Mouse (Mus musculus): ENCODE data around the gene Hoxd11.
A peak's percentile ranks its signal among the peaks of the same experiment; 100 is the strongest.

The Hoxd11 gene

DNA sequence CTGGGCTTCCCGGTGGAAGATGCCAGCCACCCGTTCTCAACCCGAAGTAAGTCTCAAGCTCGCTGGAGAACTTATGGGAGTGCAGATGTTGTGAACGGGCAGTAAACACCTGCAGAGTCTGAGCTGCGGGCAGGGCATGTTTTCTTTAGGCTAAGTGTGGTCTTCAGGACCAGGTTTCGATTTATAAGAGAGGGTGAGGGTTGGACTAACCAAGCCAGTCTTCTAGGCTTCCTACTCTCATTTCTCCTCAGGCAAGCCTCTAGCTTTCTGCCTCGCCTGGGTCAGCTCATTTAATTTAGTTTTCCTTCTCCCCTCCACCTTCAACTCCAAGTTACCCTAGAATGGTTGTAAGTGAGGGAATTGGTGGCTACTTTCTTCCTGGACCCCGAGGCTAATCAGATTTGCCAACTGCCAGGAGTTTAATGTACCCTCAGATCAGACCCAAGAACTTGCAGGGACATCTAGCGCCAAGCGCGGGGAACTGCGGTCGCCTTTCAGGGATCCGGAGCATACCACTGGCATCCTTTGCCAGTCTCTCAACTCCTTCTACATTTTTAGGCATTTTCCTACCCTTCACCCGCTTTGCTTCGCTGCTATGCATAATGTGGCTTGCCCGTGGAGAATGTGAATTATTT, 15.9 kb upstream of the Hoxd11 start:
- peak; percentile 27 for DNase-seq (ENCODE audit: low spot score)

DNA sequence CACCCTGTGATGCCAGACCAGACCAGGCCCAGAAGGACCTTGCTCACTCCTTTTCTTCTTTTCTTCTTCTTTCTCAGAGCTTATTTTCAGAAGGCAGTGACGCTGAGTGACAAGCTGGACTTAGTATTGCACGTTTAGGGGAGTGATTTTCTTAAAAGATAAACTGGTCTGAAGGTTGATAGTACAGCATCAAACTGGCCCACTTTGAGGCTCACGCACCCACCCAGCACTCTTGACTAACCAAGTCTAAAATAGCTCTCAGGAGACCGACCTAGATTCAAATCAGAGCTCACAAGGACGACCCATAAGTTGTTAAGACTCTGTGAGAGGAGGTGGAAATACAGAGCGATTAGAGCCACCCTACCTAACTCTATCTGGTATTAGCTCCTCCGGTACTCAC, 12.9 kb upstream of the Hoxd11 start:
- DNase-seq (ENCODE audit: low spot score) = no peak

DNA sequence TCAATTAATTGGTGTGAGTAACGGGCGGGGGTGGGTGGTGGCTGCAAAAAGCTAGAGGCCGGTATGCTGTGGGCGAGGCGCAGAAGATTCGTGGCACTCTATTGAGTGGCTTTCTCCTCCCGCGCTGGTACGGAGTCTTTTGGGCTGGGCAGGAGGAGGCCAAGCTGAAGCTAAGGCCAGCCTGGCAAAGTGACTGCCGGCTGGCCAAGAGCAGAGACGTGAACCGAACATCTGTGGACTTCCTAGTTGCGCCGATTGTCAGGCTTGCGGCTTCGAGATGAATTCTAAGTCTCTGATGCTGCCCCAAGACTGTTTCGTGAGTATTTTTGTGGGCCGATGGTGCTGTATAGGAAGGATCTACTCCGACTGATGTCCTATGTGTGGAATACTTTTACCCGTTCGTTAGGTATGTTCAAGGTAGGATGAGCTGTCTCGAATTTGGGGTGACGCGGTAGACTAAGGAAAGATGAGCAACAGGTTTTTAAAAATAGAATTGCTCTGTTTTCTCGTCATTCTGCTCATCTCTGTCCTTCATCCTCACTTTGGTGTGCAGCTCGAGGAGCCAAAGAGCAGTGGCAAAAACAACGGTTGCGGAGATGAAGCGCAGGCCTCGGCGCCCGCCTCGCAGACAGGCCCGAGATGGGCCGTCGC, 12.0 kb upstream of the Hoxd11 start:
- DNase-seq (ENCODE audit: low spot score) = no peak

DNA sequence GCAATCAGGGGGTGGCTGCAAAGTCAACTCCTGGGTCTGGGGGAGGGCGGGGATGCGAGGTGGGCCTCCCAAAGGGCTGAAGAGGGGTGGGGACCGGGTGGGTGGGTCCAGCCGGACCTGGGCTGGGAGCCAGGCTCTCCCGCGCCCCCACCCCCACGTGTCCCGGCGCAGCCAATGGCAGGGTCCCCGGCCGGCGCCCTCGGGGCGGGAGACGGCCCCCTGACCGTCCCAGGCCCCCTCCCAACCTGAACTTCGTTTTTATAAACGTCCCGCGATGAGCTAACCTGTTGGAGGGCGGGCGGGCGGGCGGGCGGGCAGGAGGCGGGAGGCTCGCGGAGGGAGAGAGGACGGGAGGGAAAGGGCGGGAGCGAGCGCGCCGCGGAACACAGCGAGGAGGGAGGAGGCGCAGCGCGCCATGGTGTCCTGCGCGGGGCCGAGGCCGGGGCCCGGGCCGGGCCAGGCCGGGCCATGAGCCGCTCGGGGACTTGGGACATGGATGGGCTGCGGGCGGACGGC, 11.5 kb upstream of the Hoxd11 start, which contains the start of gene Hoxd13:
Hoxd13 (plus strand) TSS at position 469 of the 516 bp plus-strand sequence.
- DNase-seq (ENCODE audit: low spot score) = no peak

DNA sequence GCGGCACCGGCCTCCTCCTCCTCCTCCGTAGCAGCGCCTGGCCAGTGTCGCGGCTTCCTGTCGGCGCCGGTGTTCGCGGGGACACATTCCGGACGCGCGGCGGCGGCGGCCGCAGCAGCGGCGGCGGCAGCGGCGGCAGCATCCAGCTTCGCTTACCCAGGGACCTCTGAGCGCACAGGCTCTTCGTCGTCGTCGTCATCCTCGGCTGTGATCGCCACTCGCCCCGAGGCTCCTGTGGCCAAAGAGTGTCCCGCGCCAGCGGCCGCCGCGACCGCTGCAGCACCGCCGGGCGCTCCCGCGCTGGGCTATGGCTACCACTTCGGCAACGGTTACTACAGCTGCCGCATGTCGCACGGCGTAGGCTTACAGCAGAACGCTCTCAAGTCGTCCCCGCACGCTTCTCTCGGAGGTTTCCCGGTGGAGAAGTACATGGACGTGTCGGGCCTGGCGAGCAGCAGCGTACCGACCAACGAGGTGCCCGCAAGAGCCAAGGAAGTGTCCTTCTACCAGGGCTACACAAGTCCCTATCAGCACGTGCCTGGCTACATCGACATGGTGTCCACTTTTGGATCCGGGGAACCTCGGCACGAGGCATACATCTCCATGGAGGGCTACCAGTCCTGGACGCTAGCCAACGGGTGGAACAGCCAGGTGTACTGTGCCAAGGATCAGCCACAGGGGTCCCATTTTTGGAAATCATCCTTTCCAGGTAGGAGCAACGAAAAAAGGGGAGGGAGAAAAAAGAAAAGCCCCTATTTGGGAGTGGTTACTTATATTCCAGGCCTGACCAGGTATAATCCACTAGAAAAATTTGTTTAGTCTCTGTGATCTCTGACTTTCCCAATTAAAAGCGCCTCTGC, 10.8 kb upstream of the Hoxd11 start:
- DNase-seq (ENCODE audit: low spot score) = no peak

DNA sequence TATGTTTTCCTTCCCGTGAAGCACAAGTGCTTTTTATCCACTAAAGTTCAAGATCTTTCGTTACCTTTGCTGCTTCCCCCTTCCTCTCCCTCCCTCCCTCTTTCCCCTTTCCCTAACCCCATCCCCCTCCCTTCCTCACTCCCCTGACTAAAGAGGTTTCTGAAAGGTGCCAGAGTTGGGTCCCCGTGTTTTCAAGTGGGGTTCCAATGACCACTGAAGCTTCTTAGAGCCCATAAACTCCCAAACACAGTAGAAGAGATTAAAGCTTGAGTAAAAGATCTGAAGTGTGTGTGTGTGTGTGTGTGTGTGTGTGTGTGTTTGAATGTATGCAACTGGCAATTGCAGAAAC, 10.2 kb upstream of the Hoxd11 start:
- DNase-seq (ENCODE audit: low spot score) = no peak

DNA sequence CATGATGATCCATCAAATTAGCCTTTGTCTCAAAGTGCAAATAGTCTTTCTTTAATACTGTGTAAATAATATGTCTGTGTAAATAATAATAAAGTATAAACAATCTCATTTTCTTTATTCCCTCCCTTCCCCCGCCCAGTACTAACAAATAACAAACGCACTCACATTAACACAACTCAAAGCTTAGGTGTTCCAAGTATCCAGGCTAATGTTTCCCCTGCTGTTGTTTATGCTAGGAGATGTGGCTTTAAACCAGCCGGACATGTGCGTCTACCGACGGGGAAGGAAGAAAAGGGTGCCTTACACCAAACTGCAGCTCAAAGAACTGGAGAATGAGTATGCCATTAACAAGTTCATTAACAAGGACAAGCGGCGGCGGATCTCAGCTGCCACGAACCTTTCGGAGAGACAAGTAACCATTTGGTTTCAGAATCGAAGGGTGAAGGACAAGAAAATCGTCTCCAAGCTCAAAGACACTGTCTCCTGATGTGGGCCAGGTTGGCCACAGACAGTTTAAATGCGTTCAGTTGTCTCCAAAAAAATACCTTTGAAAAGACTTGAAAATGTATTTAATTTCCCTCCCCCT, 9.6 kb upstream of the Hoxd11 start:
- DNase-seq (ENCODE audit: low spot score) = no peak

DNA sequence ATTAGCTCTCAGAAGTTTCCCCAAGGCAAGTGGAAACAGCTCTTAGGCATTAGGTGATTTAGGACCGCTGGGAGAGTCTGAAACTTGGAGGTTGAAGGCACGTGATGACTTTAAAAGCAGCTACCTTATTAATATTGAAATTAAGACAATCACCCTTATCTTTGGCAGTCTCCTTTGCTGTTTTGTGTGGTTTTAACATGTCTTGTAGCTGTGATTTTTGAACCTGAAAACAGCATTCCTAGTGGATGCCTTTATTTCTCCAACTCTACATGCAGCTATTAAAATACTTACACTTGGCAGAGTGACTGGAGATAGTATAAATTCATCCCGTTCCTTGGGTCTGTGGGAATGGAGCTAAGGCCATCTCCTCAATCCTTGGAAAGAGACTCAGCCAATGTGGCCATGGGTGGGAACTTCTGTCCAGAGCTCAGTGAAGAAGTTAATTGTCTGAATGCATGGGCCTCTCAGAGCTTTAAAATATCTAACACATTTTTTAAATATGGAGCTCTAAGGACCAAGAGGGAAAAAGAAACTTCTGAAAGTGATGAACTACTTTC, 8.6 kb upstream of the Hoxd11 start:
- no peak for DNase-seq (ENCODE audit: low spot score)

DNA sequence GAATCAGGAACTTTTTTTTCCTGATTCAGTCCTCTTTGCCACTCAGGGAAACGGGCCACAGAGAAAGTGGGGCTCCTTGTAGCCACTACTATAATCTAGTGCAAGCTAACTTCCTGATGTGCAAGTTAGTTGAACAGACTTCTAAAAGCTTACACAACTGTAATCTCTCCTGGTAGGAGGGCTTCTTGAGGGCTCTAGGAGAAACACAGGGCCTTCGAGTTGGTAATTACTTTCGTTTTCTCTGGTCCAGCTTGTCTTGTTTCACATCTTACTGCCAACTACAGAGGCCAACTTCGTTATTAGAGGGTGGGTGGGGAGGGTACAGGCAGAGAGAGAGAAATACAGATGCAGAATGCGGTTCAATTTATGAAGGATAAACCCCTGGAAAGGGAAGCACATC, 7.5 kb upstream of the Hoxd11 start:
- no peak for DNase-seq (ENCODE audit: low spot score)

DNA sequence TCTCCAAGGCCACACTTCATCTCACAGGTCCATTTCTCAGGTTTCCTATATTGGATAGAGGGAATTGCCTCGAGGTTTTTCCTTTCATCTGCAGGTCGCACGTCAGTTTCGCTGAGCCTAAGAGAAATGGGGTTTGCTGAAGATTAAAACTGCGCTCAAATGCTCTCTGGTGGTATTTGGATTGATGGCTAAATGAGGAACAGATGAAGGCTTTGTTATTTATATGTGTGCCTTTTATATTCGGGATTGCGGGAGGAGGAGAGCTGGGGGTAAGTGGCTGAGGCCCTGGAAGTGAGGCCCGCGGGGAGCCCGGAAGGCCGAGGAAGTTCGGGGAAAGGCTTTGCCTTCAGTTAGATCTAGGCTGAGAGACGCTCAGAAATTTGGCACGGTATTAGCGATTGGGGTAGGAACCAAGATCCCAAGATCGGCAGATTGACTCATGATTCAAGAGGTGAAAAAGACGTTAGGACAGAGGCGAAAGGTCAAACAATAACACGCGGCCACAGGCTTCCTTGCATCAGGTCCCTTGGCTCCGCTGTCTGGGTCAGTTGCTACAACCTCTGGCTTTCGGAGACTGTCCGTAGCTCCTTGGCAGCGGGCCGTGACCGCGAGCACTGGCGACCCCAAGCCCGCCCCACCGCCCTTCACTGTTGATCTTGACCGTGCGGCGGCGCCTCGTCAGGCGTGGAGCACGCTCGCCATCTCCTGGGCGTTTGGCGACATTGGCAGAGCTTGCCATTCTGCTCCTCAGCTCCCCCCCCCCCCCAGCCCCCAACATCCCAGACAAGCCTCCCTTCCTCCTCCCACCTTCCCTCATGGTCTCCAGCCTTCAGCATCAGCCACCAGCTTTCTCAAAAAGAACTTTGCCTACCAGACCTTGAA, 6.6 kb upstream of the Hoxd11 start:
- DNase-seq (ENCODE audit: low spot score) = peak; percentile 23

DNA sequence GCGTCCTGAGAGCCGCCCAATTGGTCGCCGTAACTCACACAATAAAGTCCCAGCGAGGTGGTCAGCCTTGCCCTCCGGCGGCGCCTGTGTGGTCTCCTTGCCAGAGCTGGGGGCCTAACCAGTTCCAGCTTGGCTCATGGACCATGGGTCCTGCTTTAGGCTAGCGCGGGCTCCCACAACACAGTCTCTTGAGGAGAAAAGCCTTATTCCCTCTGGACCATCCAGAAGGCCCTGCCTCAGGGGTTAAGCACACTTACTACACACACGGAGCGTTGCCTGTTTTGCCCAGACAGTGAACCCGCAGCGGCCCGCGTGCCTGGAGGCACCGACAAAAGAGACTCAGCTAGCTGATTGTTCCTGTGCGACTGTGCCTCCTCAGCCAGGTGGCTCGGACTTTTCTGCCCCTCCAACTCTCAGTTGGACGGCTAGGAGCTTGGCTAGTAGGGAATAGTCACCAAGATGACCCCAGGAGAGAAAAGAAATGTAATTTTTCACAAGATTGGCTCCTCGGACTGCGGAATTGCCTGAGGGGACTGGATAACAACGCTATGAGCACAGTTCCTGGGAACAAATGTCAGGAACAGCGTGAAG, 5.4 kb upstream of the Hoxd11 start:
- no peak for DNase-seq (ENCODE audit: low spot score)

DNA sequence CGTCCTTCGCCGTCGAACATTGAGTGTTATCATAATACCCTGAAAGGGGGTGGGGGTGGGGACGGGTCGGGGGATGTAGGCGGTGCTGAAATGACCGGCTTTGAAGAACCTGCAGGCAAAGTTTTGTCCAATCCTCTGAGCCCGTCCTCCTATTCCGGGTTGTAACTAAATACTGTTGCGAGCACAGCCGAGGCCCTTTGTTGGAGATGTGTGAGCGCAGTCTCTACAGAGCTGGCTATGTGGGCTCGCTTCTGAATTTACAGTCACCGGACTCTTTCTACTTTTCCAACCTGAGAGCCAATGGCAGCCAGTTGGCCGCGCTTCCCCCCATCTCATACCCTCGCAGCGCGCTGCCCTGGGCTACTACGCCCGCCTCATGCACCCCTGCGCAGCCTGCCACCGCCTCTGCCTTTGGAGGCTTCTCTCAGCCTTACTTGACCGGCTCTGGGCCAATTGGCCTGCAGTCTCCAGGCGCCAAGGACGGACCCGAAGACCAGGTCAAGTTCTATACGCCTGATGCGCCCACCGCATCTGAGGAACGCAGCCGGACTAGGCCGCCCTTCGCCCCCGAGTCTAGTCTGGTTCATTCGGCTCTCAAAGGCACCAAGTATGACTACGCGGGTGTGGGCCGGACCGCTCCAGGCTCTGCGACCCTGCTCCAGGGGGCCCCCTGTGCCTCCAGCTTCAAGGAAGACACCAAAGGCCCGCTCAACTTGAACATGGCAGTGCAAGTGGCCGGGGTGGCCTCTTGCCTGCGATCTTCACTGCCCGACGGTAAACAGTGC, 4.3 kb upstream of the Hoxd11 start, which contains the start of gene Hoxd12:
Hoxd12 (plus strand) TSS at position 133 of the 785 bp plus-strand sequence.
- DNase-seq (ENCODE audit: low spot score) = no peak

DNA sequence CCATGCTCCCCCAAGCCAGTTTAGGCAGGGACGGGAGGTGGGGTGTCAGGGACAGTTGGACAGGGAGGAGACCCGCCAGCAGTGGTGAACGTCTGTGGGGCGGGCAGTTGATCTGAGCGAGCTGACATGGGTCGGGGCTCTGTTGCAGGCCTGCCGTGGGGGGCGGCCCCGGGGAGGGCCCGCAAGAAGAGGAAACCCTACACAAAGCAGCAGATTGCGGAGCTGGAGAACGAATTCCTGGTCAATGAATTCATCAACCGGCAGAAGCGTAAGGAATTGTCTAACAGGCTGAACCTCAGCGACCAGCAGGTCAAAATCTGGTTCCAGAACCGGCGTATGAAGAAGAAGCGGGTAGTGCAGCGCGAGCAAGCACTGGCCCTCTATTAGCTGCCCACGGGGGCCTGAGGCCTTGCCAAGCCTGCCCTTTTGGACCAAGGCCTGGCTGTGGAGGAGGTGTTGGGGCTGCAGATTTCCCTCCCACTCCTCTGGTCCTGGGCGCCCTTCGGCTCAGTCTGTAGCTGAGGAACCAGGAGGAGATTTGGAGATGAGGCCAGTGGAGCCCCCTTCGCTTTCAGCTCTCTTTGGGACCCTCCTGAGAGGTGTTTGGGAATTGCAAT, 3.6 kb upstream of the Hoxd11 start:
- DNase-seq (ENCODE audit: low spot score) = no peak

DNA sequence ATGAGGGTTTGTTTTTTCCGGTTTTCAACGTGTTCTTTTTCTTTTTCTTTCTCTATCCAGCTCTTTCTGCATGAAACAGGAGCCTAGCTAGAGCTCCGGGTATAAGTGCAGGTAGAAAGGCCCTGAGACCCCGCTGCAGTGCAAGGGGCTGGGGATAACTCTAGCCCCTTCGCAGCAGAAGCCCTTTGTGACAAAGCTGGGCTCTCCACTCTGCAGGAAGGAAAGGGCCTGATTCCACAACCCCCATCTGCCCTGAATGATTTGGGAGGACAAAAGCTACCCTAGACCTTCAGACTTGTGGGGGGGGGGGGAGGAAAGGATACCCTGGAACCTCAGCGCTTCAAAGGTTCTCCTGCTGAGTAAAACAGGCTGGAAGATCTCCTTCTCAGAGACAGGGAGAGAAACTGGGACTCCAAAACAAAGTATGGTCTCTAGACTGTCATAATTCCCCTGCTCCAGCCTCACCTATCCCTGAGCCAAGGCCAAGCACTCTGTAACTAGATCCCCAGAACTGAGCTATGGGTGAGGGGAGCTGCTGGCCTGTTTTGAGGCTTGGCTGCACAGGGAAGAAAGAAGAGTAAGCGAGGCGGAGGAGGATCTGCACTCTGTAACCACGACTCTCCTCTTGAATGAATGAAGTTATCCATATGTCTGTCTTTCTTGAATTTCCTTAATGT, 2.8 kb upstream of the Hoxd11 start:
- DNase-seq (ENCODE audit: low spot score) = no peak

DNA sequence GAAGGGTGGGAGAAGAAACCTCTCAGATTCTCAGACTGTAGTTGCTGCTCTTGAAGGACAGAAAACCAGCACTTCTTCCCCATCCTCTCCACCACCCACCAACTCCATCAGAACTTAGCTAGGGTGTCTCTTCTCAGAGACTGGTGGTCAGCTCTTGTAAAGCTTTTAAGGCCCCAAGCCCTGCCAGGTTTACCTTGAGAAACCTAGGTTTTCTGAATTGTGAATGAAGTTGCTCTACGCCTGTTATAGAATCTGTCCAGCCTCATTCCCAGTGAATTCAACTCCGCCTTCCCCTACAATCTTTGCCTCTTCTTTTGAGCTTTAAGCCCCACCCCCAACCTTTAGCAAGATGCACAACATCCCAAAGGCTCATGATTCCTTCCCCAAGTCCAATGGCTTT, 2.3 kb upstream of the Hoxd11 start:
- DNase-seq (ENCODE audit: low spot score) = no peak

DNA sequence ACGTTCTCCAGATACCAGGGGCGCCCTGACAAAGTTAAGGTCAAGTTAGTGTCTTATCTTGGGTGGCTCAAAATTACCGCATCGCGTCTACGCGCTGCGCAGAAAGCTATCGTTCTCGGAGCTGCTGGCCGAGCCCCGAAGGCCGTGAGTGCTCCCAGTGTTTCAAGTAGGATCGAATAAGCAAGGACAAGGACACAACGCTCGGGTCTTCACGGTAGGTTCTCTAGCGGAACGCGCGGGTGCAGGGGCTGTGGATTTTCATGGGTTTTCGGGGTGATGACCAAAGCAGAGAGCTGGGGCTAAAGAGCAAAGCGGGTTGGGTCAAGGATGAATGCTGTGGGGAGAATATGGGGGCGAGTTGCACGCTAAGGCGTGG, 227 bp downstream of the Hoxd11 start:
- DNase-seq (ENCODE audit: low spot score) = no peak

DNA sequence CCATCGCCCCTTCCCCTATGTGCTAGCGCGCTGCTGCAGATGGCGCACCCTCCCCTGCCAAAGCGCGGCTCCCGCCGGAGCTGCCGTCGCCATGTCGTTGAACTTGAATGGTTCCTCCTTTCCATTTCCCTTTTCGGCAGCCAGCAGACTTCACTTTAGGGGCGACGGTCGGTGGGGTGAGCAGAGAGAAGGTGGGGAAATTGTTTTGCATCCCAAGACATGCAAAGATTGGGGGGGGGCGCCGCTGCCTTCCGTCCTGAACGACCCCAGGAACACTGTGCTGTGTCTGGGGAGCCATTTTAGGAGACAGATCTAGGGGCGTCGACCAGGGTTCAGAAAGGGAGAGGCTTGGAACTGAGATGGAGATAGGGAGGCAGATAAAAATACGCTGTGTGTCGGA, 623 bp downstream of the Hoxd11 start:
- DNase-seq (ENCODE audit: low spot score) = no peak

DNA sequence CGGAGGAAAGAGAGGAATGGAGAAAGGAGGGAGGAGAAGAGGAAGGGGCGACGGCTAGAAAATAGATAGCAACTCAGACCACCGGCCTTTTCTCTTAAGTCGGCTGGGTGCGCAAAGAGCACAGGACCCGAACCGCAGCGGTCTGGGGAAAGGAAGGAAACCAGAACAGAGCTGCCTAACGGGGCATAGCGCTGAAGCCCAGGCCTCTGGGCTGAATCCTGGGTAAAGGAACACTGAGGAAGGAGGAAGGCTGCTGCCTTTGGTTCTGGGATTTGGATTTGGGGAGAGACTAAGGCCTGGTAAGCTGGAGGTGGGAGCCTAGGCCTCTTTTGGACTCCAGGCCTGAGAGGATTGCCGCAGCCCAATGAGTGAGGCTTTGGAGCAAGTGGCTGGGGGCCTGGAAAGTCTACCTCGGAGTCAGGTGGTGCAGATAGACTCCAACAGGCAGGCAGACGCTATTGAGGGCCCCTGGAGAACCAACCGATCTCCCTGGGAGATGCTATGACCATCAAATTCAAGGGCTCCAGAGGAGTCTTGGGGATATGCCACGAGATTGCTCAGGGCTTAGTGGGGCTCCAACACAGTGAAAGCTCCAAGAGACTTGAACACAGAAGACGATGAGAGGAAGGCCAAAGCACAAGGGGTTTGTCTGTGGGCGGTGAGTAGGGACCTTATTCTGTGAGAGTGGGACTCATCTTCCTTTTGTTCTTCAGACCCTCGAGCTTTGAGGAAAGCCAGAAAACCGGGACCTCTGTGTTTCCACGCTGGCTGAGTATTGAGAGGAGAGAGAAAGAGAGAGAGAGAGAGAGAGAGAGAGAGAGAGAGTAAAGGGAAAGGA, 1.4 kb downstream of the Hoxd11 start:
- DNase-seq (ENCODE audit: low spot score) = no peak

Data from lung, postnatal 25 days (tissue).